Mouse (Mus musculus): ENCODE measurements around the gene Cnpy3.

GRCm38 (mm10) chr17:46763544-46763943 is 11.5 kb upstream of the Cnpy3 start, which contains the start of gene Ptcra:
- TF ChIP-seq CTCF (IDR thresholded peaks at IDR 0.05; ENCODE audit: borderline replicate concordance, insufficient read depth, low read depth, low read length) (no peak), POLR2A (IDR thresholded peaks at IDR 0.05; ENCODE audit: borderline replicate concordance, insufficient read depth, low read length) (no peak)
